8 mouse cellular contexts compared by ENCODE assay signal in the genomic region with DNA sequence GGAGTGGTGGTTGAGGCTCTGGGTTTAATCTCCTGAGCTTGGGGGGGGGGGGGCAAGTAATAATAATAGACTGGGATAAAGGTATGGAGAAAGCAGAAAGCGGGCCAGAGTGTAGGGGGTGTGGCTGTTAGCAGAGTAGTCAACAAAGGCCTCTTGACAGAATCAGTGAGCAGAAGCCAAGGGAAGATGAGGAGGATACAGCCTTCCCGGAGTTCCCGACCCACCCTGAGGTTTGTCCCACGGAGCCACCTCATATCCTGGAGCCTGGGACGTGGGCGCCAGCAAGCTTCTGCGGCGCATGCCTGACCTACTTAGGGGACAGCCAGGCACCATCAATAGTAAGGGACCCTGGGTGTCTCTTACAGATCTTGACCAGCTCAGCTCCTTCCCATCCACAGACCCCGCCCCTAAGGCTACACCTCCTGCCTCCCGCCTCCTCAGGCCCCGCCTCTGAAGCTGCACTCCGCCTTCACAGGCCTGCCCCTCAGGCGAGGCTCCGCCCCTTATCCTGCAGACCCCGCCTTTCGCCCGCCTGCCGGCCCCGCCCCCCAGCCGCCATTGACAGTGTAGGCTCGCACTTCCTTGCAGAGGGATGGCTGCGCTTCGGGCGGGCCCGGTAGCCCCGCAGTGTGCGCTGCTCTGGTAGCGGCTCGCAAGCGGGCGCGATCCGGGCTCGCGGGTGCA. TPM values are rescaled to one million over a fixed set of nuclear protein-coding genes. Genes with fewer than 3 reads are reported as not detected.
DNase-seq lines count a peak whose midpoint lies in the region; ATAC-seq lines count a peak whose summit lies in the region.

TSS of gene Klhl36 (plus strand) at position 561 of the 684 bp plus-strand sequence.

- H3K9ac ChIP-seq in hindbrain, embryonic 14.5 days, result peak within 1 kb of the TSS; percentile 68

- no peaks in the 10 kb centered on the region for H3K27me3 ChIP-seq in hindbrain, embryonic 14.5 days (ENCODE audit: control insufficient read depth, insufficient read depth, low read length)

- H3K9me3 ChIP-seq in hindbrain, embryonic 14.5 days (ENCODE audit: control insufficient read depth, low read length), result no peaks in the 10 kb centered on the region

- peak; percentile 95 for ATAC-seq in hindbrain, embryonic 14.5 days (ENCODE audit: low FRiP score)

- WGBS in hindbrain, embryonic 14.5 days, result 1% methylated on average over 34 of the region's 35 CpGs

- peak within 1 kb of the TSS; percentile 72 for H3K4me2 ChIP-seq in hindbrain, embryonic 14.5 days (replicated peaks)

- no peaks in the 10 kb centered on the region for H3K36me3 ChIP-seq in hindbrain, embryonic 14.5 days (replicated peaks; ENCODE audit: control insufficient read depth, insufficient read depth)

- peak; percentile 93 for DNase-seq in R1 (ENCODE audit: low read depth, low spot score)
- DNase-seq in cerebellum, postnatal 25 days, result peak; percentile 97 to 99
- DNase-seq in frontal cortex, postnatal 25 days (ENCODE audit: low spot score in 2 of 2), result peak; percentile 87 to 88
- peak; percentile 91 for DNase-seq in hindbrain, embryonic 14.5 days (ENCODE audit: low spot score)
- peak; percentile 95 to 96 for DNase-seq in layer of hippocampus, postnatal 36 days
- peak; percentile 98 for DNase-seq in lung, postnatal 36 days
- DNase-seq in retina, postnatal 1 day, result peak; percentile 97
- DNase-seq in urinary bladder, adult 18-20 months (ENCODE audit: low spot score in 2 of 2), result peak; percentile 98 to 99

- peak within 1 kb of the TSS; percentile 59 for H3K4me3 ChIP-seq in hindbrain, embryonic 14.5 days (replicated peaks; ENCODE audit: low read length)

- peaks cover 12% of the 10 kb centered on the region; the same call in 1 of the 2 replicates for H3K4me1 ChIP-seq in hindbrain, embryonic 14.5 days (replicated peaks; ENCODE audit: control insufficient read depth, insufficient read depth, low read length)

- peak within 1 kb of the TSS; percentile 32; the same call in 1 of the 2 replicates for H3K27ac ChIP-seq in hindbrain, embryonic 14.5 days

RNA-seq across cellular contexts. Expression of gene Klhl36, which starts in this region (rescaled TPM):
- 15.1 and 19.1 TPM in 2 replicates for polyA plus RNA-seq in hindbrain, embryonic 14.5 days (2014; fragmentation: Nextera tagmentation; extraction: Ambion mirVana)
- 1 to 10 TPM; 7.1 to 8.3 TPM for total RNA-seq in layer of hippocampus, postnatal 36 days (2021)

Comparison
In these comparisons a context has a peak if more than half of its experiments do, and no peak if none do; other contexts are left out.
1. Peak in every context shown above with its lines: DNase-seq, ATAC-seq, H3K4me3 ChIP-seq and H3K27ac ChIP-seq.